Mouse (Mus musculus): ENCODE measurements around the gene Scamp4. TPM values are rescaled to one million over a fixed set of nuclear protein-coding genes. Genes with fewer than 3 reads are reported as not detected.

Scamp4 gene
- total and polyA plus RNA-seq, 3 experiments: 18.5 to 89.9 (median 33.2) TPM

- H3K4me2 ChIP-seq (ENCODE audit: insufficient read depth, low read depth, poor library complexity, severe bottlenecking): no peak overlapping the region
- H3K4me3 ChIP-seq (replicated peaks in 1 of 3; ENCODE audit: low read depth in 2 of 3, low read length in 2 of 3, poor library complexity in 1 of 3): no peak overlapping the region
- peaks cover 31 to 63% of the 10 kb centered on the region in 2 experiments for H3K36me3 ChIP-seq (replicated peaks in 1 of 2; ENCODE audit: control insufficient read depth in 1 of 2, insufficient read depth in 1 of 2, low read length in 1 of 2)
- H3K9me3 ChIP-seq (replicated peaks; ENCODE audit: low read length): no peaks in the 10 kb centered on the region
- H3K79me2 ChIP-seq (replicated peaks; ENCODE audit: control insufficient read depth, extremely low read depth, insufficient read depth, poor library complexity, severe bottlenecking): peaks cover 20% of the 10 kb centered on the region
- H3K27me3 ChIP-seq (replicated peaks): no peaks in the 10 kb centered on the region
- H3K4me1 ChIP-seq (ENCODE audit: control insufficient read depth in 1 of 2, insufficient read depth in 2 of 2): peaks cover 33 to 84% of the 10 kb centered on the region in 2 experiments
- in situ Hi-C loops (cut with MboI; ENCODE audit: low pct_ligation_motif_present, low pct_unique_long_range_greater_than_20kb, low sequenced_read_pairs): no loop called here
- H3K9ac ChIP-seq (ENCODE audit: insufficient read depth, low read depth): no peak overlapping the region
- no peak for TF ChIP-seq UBTF (IDR thresholded peaks at IDR 0.05; ENCODE audit: low read depth, low read length)
- no peak for TF ChIP-seq NRF1 (IDR thresholded peaks at IDR 0.05; ENCODE audit: low read depth, low read length)
- no peak for TF ChIP-seq USF1 (IDR thresholded peaks at IDR 0.05; ENCODE audit: low read depth, low read length)
- no peak for TF ChIP-seq ETS1 (conservative IDR thresholded peaks at IDR 0.05; ENCODE audit: low read depth, low read length)
- no peak for TF ChIP-seq USF2 (conservative IDR thresholded peaks at IDR 0.05; ENCODE audit: low read depth, low read length)
- no peak for TF ChIP-seq ZNF384 (IDR thresholded peaks at IDR 0.05; ENCODE audit: low read depth, low read length)
- TF ChIP-seq POLR2AphosphoS2 (IDR thresholded peaks at IDR 0.05; ENCODE audit: low read depth, low read length): no peak
- no peak for TF ChIP-seq JUN (IDR thresholded peaks at IDR 0.05; ENCODE audit: insufficient read depth, low read depth, low read length)
- no peak for TF ChIP-seq HCFC1 (IDR thresholded peaks at IDR 0.05; ENCODE audit: low read depth, low read length)
- no peak for TF ChIP-seq ELF1 (IDR thresholded peaks at IDR 0.05; ENCODE audit: low read depth, low read length)
- TF ChIP-seq E2F4 (IDR thresholded peaks at IDR 0.05; ENCODE audit: insufficient replicate concordance, low read depth, low read length): no peak
- TF ChIP-seq TCF12 (IDR thresholded peaks at IDR 0.05; ENCODE audit: low read depth, low read length): no peak
- no peak for TF ChIP-seq MAX (IDR thresholded peaks at IDR 0.05; ENCODE audit: low read length)
- no peak for TF ChIP-seq SIN3A (IDR thresholded peaks at IDR 0.05; ENCODE audit: low read length)
- TF ChIP-seq SMC3 (IDR thresholded peaks at IDR 0.05; ENCODE audit: low read depth, low read length): no peak
- no peak for TF ChIP-seq KAT2A (IDR thresholded peaks at IDR 0.05; ENCODE audit: insufficient replicate concordance, low read length)
- TF ChIP-seq RAD21 (IDR thresholded peaks at IDR 0.05; ENCODE audit: low read depth, low read length): no peak
- TF ChIP-seq ZC3H11A (IDR thresholded peaks at IDR 0.05; ENCODE audit: low read depth, low read length): no peak
- TF ChIP-seq IRF4 (IDR thresholded peaks at IDR 0.05; ENCODE audit: low read depth, low read length): no peak
- no peak for DNase-seq (ENCODE audit: extremely low read depth)
- H3K27ac ChIP-seq (ENCODE audit: insufficient read depth, low read depth): no peak overlapping the region
- dilution Hi-C loops (cut with MboI; ENCODE audit: extremely low pct_ligation_motif_present, extremely low pct_unique_long_range_greater_than_20kb, low sequenced_read_pairs): no loop called here
These were observed 17.8 kb upstream of the Scamp4 start for GRCm38 (mm10) chr10:80584642-80585552.

- in situ Hi-C loops (cut with MboI; ENCODE audit: low pct_ligation_motif_present, low pct_unique_long_range_greater_than_20kb, low sequenced_read_pairs): no loop called here
These were observed 17.1 kb upstream of the Scamp4 start for GRCm38 (mm10) chr10:80585581-80585980.

More at GRCm38 (mm10) chr10:80585581-80585980, 17.1 kb upstream of the Scamp4 start:
- DNase-seq (ENCODE audit: extremely low read depth): no peak
- peaks cover 20% of the 10 kb centered on the region for H3K79me2 ChIP-seq (replicated peaks; ENCODE audit: control insufficient read depth, extremely low read depth, insufficient read depth, poor library complexity, severe bottlenecking)
- no peak overlapping the region for H3K9ac ChIP-seq (ENCODE audit: insufficient read depth, low read depth)
- H3K4me1 ChIP-seq (ENCODE audit: control insufficient read depth in 1 of 2, insufficient read depth in 2 of 2): peaks cover 33 to 84% of the 10 kb centered on the region in 2 experiments
- dilution Hi-C loops (cut with MboI; ENCODE audit: extremely low pct_ligation_motif_present, extremely low pct_unique_long_range_greater_than_20kb, low sequenced_read_pairs): no loop called here
- H3K9me3 ChIP-seq (replicated peaks; ENCODE audit: low read length): no peaks in the 10 kb centered on the region
- peaks cover 31 to 63% of the 10 kb centered on the region in 2 experiments for H3K36me3 ChIP-seq (replicated peaks in 1 of 2; ENCODE audit: control insufficient read depth in 1 of 2, insufficient read depth in 1 of 2, low read length in 1 of 2)
- H3K4me2 ChIP-seq (ENCODE audit: insufficient read depth, low read depth, poor library complexity, severe bottlenecking): no peak overlapping the region
- no peak overlapping the region for H3K27ac ChIP-seq (ENCODE audit: insufficient read depth, low read depth)
- H3K27me3 ChIP-seq (replicated peaks): no peaks in the 10 kb centered on the region
- no peak for TF ChIP-seq POLR2A (IDR thresholded peaks at IDR 0.05; ENCODE audit: low read depth, low read length)
- TF ChIP-seq ZC3H11A (IDR thresholded peaks at IDR 0.05; ENCODE audit: low read depth, low read length): no peak
- TF ChIP-seq KAT2A (IDR thresholded peaks at IDR 0.05; ENCODE audit: insufficient replicate concordance, low read length): no peak
- TF ChIP-seq MAX (IDR thresholded peaks at IDR 0.05; ENCODE audit: low read length): no peak
- no peak for TF ChIP-seq EP300 (IDR thresholded peaks at IDR 0.05; ENCODE audit: low read length)
- no peak for TF ChIP-seq BHLHE40 (IDR thresholded peaks at IDR 0.05; ENCODE audit: low read depth, low read length)
- TF ChIP-seq SIN3A (IDR thresholded peaks at IDR 0.05; ENCODE audit: low read length): no peak
- TF ChIP-seq CTCF (conservative IDR thresholded peaks at IDR 0.05 in 1 of 2, IDR thresholded peaks at IDR 0.05 in 1 of 2; ENCODE audit: low read depth in 2 of 2, low read length in 2 of 2): no peak
- TF ChIP-seq TCF12 (IDR thresholded peaks at IDR 0.05; ENCODE audit: low read depth, low read length): no peak
- no peak for TF ChIP-seq POLR2AphosphoS2 (IDR thresholded peaks at IDR 0.05; ENCODE audit: low read depth, low read length)
- TF ChIP-seq MXI1 (IDR thresholded peaks at IDR 0.05; ENCODE audit: low read depth, low read length): no peak
- no peak for TF ChIP-seq UBTF (IDR thresholded peaks at IDR 0.05; ENCODE audit: low read depth, low read length)
- TF ChIP-seq MAZ (IDR thresholded peaks at IDR 0.05; ENCODE audit: low read depth, low read length): no peak
- H3K4me3 ChIP-seq (replicated peaks in 1 of 3; ENCODE audit: low read depth in 2 of 3, low read length in 2 of 3, poor library complexity in 1 of 3): no peak overlapping the region
